Mouse (Mus musculus): Measurements from ENCODE around the gene Gpr137. TPM values are rescaled to one million over a fixed set of nuclear protein-coding genes. Genes with fewer than 3 reads are reported as not detected.

Gpr137 gene
- polyA plus RNA-seq, 1 experiment from 2014 or later, result 20.0 TPM

DNA sequence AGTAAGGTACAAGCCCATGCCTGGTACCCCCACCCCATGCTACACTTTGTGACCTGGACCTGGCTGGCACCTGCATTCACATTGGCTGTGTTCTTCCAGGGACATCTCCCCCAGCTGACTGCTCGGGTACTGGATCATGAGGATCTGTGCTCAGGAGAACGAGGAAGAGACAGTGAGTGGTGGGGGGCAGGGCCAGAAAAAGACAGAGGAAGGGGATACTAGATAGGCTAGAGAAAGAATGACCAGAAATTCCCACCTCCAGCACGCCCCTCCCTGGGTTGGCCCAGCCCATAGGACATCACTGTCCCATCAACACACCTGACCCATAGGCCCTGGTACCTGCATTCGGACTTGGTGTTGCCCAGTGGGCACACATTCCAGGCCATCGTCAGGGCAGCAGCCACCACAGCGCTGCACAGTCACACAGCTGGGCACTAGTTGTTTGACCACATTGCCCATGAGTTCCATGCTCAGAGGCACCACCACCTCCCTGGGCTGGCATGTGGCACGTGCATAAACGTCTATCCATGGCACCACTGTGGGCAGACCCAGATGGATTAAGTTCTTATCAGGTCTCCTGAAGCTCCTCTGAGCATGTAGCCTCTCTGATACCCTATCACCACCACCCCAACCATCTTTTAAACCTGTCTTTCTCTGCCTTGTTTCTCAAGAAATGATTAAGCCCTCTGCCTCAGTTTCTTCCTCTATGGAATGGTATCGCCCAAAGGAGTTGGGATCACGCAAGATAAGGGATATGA, 43.9 kb upstream of the Gpr137 start:
- Histone ChIP-seq H3K9me3 (ENCODE audit: control insufficient read depth) (no peaks in the 10 kb centered on the region), H3K4me2 (replicated peaks; ENCODE audit: low read depth) (peak overlapping the region; percentile 95), H3K4me3 (ENCODE audit: low read depth, low read length) (peak overlapping the region; percentile 78), H3K4me1 (replicated peaks; ENCODE audit: control insufficient read depth, insufficient read depth, low read length) (no peaks in the 10 kb centered on the region), H3K36me3 (ENCODE audit: control insufficient read depth, insufficient read depth) (peaks cover 10% of the 10 kb centered on the region; the same call in 1 of the 2 replicates), H3K9ac (ENCODE audit: low read depth, low read length) (peak overlapping the region; percentile 77; the same call in 1 of the 2 replicates), H3K27ac (ENCODE audit: low read depth, low read length) (no peak overlapping the region), H3K27me3 (replicated peaks; ENCODE audit: control insufficient read depth, insufficient read depth, low read length) (no peaks in the 10 kb centered on the region)
- 65% methylated on average over 10 of the region's 10 CpGs for WGBS
- ATAC-seq, result no peak
- no peak for TF ChIP-seq CTCF (IDR thresholded peaks at IDR 0.05; ENCODE audit: low read depth)

DNA sequence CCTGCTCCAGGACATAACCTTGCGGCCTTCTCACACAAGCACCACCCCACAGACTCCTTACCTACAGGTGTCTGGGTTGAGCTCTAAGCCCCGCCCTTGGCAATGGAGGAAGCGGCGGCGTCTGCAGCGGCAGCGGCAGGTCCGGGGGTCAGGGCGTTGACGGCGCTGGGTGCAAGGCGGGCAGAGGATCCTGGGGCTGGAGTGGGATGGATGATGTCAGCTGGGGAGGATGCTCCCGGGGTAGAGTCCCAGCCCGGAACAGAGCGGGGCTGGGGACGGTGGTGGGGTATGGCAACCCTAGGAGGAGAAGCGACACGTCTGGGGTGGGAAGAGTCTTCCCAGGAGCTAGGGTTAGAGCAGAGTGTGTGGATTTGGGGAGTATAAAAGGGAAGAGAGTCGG, 43.0 kb upstream of the Gpr137 start:
- H3K36me3 ChIP-seq (ENCODE audit: control insufficient read depth, insufficient read depth), result peaks cover 10% of the 10 kb centered on the region; the same call in 1 of the 2 replicates
- H3K4me1 ChIP-seq (replicated peaks; ENCODE audit: control insufficient read depth, insufficient read depth, low read length), result no peaks in the 10 kb centered on the region
- H3K27ac ChIP-seq (ENCODE audit: low read depth, low read length), result no peak overlapping the region
- no peak overlapping the region for H3K9ac ChIP-seq (ENCODE audit: low read depth, low read length)
- no peak overlapping the region for H3K4me2 ChIP-seq (replicated peaks; ENCODE audit: low read depth)
- no peak overlapping the region for H3K4me3 ChIP-seq (ENCODE audit: low read depth, low read length)
- WGBS, result 74% methylated on average over 19 of the region's 19 CpGs
- TF ChIP-seq CTCF (IDR thresholded peaks at IDR 0.05; ENCODE audit: low read depth), result no peak
- no peaks in the 10 kb centered on the region for H3K27me3 ChIP-seq (replicated peaks; ENCODE audit: control insufficient read depth, insufficient read depth, low read length)
- ATAC-seq, result no peak
- no peaks in the 10 kb centered on the region for H3K9me3 ChIP-seq (ENCODE audit: control insufficient read depth)

DNA sequence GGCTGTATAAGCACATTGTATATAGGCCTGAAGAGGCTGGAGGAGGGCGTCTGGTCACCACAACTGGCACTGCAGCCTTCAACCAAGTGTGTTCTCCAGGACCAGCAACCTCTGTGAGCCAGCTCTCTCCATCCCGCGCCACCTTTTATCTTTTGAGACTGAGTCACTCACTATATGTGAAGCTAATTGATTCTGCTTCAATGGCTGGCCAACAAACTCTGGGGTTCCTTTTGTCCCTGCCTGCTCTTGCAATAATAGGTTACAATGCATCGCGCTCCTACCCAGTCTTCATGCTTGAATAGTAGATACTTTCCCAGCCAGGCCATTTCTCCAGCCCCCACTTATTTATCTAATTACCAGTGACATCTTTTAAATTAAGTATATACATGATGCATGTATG, 41.3 kb upstream of the Gpr137 start:
- H3K9ac ChIP-seq (ENCODE audit: low read depth, low read length), result no peak overlapping the region
- TF ChIP-seq CTCF (IDR thresholded peaks at IDR 0.05; ENCODE audit: low read depth), result no peak
- H3K4me2 ChIP-seq (replicated peaks; ENCODE audit: low read depth), result no peak overlapping the region
- no peaks in the 10 kb centered on the region for H3K27me3 ChIP-seq (replicated peaks; ENCODE audit: control insufficient read depth, insufficient read depth, low read length)
- no peak overlapping the region for H3K27ac ChIP-seq (ENCODE audit: low read depth, low read length)
- H3K4me1 ChIP-seq (replicated peaks; ENCODE audit: control insufficient read depth, insufficient read depth, low read length), result no peaks in the 10 kb centered on the region
- H3K4me3 ChIP-seq (ENCODE audit: low read depth, low read length), result no peak overlapping the region
- peaks cover 6% of the 10 kb centered on the region; the same call in 1 of the 2 replicates for H3K36me3 ChIP-seq (ENCODE audit: control insufficient read depth, insufficient read depth)
- no peak for ATAC-seq
- H3K9me3 ChIP-seq (ENCODE audit: control insufficient read depth), result no peaks in the 10 kb centered on the region
- 90% methylated on average over 5 of the region's 5 CpGs for whole genome bisulfite sequencing

DNA sequence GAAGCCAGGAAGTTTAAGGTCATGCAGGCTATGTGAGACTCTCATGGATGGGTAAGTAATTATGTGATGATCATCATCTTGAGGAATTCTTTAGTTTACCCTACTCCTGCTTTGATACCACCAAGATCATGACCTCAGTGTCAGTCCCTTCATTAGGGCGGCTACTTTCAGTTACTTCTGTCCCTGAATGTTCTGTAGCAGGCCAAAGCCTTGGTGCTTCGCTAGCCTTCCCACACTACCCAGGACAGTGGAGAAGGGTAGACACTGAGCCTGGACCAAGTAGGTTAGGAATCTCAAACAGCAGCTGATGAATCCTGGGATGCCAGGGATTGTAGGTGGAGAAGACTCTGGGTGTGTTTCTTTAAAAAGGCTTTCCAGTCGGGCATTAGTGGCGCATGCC, 39.2 kb upstream of the Gpr137 start:
- TF ChIP-seq CTCF (IDR thresholded peaks at IDR 0.05; ENCODE audit: low read depth), result no peak
- Histone ChIP-seq H3K4me1 (replicated peaks; ENCODE audit: control insufficient read depth, insufficient read depth, low read length) (no peaks in the 10 kb centered on the region), H3K27ac (ENCODE audit: low read depth, low read length) (no peak overlapping the region), H3K9me3 (ENCODE audit: control insufficient read depth) (no peaks in the 10 kb centered on the region), H3K9ac (ENCODE audit: low read depth, low read length) (no peak overlapping the region), H3K4me2 (replicated peaks; ENCODE audit: low read depth) (peak overlapping the region; percentile 75), H3K4me3 (ENCODE audit: low read depth, low read length) (no peak overlapping the region; the same call in 1 of the 2 replicates), H3K27me3 (replicated peaks; ENCODE audit: control insufficient read depth, insufficient read depth, low read length) (no peaks in the 10 kb centered on the region), H3K36me3 (ENCODE audit: control insufficient read depth, insufficient read depth) (peaks cover 14% of the 10 kb centered on the region; the same call in 1 of the 2 replicates)
- ATAC-seq, result no peak
- WGBS, result 87% methylated on average over 4 of the region's 4 CpGs

DNA sequence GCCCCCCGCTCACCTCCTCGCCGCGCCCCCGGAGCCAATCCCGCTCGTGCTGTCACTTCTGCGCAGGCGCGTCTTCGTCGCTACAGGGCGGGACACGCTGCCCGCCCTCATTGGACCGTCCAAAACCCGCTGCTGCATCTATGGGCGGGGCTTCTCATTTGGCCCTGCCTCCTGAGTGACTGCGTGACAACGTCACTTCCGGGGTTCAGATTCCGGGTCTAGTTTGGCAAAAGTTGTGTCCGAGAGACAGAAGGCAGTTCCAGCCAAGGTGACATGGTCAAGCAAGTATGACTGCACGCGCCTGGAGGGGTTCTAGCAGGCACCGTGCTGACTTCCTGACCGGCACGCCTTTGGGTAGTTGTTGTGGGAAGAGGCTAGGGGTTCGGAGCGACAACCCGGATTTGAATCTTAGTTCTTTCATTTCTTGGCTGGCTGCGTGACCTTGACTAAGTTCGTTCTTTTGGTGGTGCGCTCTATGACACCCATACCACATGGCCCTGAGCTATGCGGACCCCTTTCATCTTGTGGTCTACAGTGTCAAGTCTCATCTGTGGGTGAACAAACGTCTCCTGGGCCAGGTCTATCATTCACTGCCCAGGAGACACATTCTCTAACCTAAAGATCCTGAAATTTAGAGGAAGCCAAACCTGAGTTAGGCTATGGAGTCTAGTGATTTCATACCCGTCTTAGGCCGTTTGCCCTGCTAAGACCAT, 38.3 kb upstream of the Gpr137 start, which contains the start of gene Fkbp2:
Gene Fkbp2 (minus strand): TSS at position 121 of the 713 bp plus-strand sequence.
- peak within 1 kb of the TSS; percentile 71 for H3K9ac ChIP-seq (ENCODE audit: low read depth, low read length)
- H3K36me3 ChIP-seq (ENCODE audit: control insufficient read depth, insufficient read depth), result peaks cover 14% of the 10 kb centered on the region; the same call in 1 of the 2 replicates
- H3K4me1 ChIP-seq (replicated peaks; ENCODE audit: control insufficient read depth, insufficient read depth, low read length), result no peaks in the 10 kb centered on the region
- WGBS, result 1% methylated on average over 38 of the region's 38 CpGs
- peak within 1 kb of the TSS; percentile 90 for H3K27ac ChIP-seq (ENCODE audit: low read depth, low read length)
- H3K9me3 ChIP-seq (ENCODE audit: control insufficient read depth), result no peaks in the 10 kb centered on the region
- TF ChIP-seq CTCF (IDR thresholded peaks at IDR 0.05; ENCODE audit: low read depth), result no peak
- peak within 1 kb of the TSS; percentile 75 for H3K4me2 ChIP-seq (replicated peaks; ENCODE audit: low read depth)
- no peaks in the 10 kb centered on the region for H3K27me3 ChIP-seq (replicated peaks; ENCODE audit: control insufficient read depth, insufficient read depth, low read length)
- H3K4me3 ChIP-seq (ENCODE audit: low read depth, low read length), result peak within 1 kb of the TSS; percentile 72
- peak; percentile 81 for ATAC-seq
